Mouse (Mus musculus) kidney, embryonic 14.5 days (tissue): ENCODE data around the gene Gp5. TPM values are rescaled to one million over a fixed set of nuclear protein-coding genes. Genes with fewer than 3 reads are reported as not detected.

ENCODE experiments used
- ATAC-seq: fragments of 200-750 bp; cut with Nextera tagmentation; 2 replicates; pipeline ENCODE4 v1.8.0; 2017; ENCODE audit warnings: moderate number of reproducible peaks, mild to moderate bottlenecking, moderate TSS enrichment, moderate library complexity; ENCODE audit not compliant: low FRiP score, low TSS enrichment
- H3K27ac ChIP-seq: fragments of 300-500 bp; sonication (generic); 2 replicates; pipeline ENCODE4 v1.5.1; 2014; ENCODE audit warnings: low read depth, mild to moderate bottlenecking, low read length, moderate library complexity, mixed read lengths
- H3K27me3 ChIP-seq: fragments of 300-500 bp; sonication (generic); 2 replicates; pipeline ENCODE4 v1.6.1; 2014; ENCODE audit warnings: mild to moderate bottlenecking, low read length; ENCODE audit not compliant: control insufficient read depth, insufficient read depth
- H3K36me3 ChIP-seq: fragments of 300-500 bp; sonication (generic); 2 replicates; pipeline ENCODE4 v1.6.1; 2014; ENCODE audit warnings: low read length, mixed read lengths; ENCODE audit not compliant: control insufficient read depth, insufficient read depth
- H3K4me1 ChIP-seq: fragments of 300-500 bp; sonication (generic); 2 replicates; pipeline ENCODE4 v1.6.1; 2014; ENCODE audit warnings: low read length, mixed read lengths; ENCODE audit not compliant: control insufficient read depth, insufficient read depth
- H3K4me2 ChIP-seq: fragments of 300-500 bp; sonication (generic); replicated peaks from 2 replicates; pipeline ENCODE4 v1.6.1; 2014; ENCODE audit warnings: low read depth, mild to moderate bottlenecking, low read length
- H3K4me3 ChIP-seq: fragments of 300-500 bp; sonication (generic); 2 replicates; pipeline ENCODE4 v1.5.1; 2014; ENCODE audit warnings: mild to moderate bottlenecking, low read length
- H3K9ac ChIP-seq: fragments of 300-500 bp; sonication (generic); 2 replicates; pipeline ENCODE4 v1.6.1; 2014; ENCODE audit warnings: low read depth, mild to moderate bottlenecking, low read length, moderate library complexity
- H3K9me3 ChIP-seq: fragments of 300-500 bp; sonication (generic); 2 replicates; pipeline ENCODE4 v1.6.1; 2016; ENCODE audit warnings: low read length; ENCODE audit not compliant: control insufficient read depth
- WGBS: fragments of 180-500 bp; shearing (Covaris S2); extraction: QIAGEN DNeasy Blood & Tissue Kit; methylation state at CpG from one replicate; pipeline ENCODE4 v1.1.7; 2014; 5-methylcytosine and 5-hydroxymethylcytosine counted together
- polyA plus RNA-seq: library from polyadenylated mRNA; unstranded; fragments of >200 nt; fragmentation: Nextera tagmentation; extraction: Ambion mirVana; gene quantifications from 2 replicates; pipeline ENCODE4 v1.2.1, GENCODE M21; 2014

Gp5 gene
- polyA plus RNA-seq, 1 experiment from 2014 or later, result 0.55 TPM

DNA sequence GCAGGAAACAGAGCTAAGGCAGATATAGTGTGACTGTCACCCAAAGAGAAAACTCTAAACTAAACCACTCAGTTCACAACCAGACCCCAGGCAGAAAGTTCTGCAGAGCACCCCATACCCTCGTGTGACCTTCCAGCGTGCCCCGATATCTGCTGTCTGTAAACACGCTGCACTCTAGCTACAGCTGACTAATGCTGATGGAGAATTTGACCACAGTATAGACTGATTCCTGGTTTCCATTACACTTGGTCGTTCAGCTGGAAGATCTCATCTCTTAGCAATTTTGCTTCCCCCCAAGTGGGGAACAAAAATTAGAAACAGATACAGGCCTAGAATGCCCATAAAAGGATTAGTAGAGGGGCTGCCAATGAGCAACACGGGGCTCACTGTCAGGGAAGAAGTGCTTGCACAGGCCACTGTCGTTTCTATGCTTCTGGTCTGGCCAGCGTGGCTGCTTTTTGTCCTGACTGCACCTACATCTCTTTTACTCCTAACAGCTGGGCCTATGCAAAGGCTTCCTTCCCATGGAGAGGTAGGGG is 39.3 kb downstream of the Gp5 start:
- no peaks in the 10 kb centered on the region for H3K9me3 ChIP-seq
- H3K4me1 ChIP-seq, result no peaks in the 10 kb centered on the region
- H3K4me3 ChIP-seq, result no peak overlapping the region
- no peak overlapping the region for H3K27ac ChIP-seq
- WGBS, result 67% methylated on average over 8 of the region's 8 CpGs
- no peak overlapping the region for H3K9ac ChIP-seq
- H3K36me3 ChIP-seq, result no peaks in the 10 kb centered on the region
- H3K4me2 ChIP-seq, result no peak overlapping the region
- no peak for ATAC-seq
- no peaks in the 10 kb centered on the region for H3K27me3 ChIP-seq

DNA sequence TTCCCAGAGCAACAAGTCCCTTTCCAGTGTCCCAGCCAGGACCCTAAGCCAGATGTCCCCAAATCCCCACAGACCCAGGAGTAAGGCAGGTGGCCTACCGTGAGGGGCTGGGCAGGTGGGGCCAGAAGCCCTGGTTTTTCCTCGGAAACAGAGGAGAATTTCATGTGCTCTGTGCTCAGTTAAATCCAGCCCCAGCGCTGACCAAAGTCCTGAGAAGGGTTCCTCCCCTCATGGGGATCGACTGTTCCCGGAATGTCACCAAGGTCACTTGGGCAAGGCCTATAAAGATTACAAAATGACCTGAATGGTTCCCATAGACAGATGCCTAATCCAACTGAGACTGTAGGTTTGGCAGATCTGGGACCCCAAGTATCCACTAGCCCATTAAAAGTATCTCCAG is 43.2 kb downstream of the Gp5 start, which contains the start of gene Cpn2:
Gene Cpn2, minus strand, starts transcription at position 141 of the 400 bp plus-strand sequence.
- Histone ChIP-seq H3K27ac (no peak within 1 kb of the TSS), H3K9me3 (no peaks in the 10 kb centered on the region), H3K4me2 (no peak within 1 kb of the TSS), H3K27me3 (no peaks in the 10 kb centered on the region), H3K4me1 (no peaks in the 10 kb centered on the region), H3K9ac (no peak within 1 kb of the TSS), H3K36me3 (no peaks in the 10 kb centered on the region), H3K4me3 (no peak within 1 kb of the TSS)
- 72% methylated on average over 5 of the region's 5 CpGs for WGBS
- no peak for ATAC-seq

DNA sequence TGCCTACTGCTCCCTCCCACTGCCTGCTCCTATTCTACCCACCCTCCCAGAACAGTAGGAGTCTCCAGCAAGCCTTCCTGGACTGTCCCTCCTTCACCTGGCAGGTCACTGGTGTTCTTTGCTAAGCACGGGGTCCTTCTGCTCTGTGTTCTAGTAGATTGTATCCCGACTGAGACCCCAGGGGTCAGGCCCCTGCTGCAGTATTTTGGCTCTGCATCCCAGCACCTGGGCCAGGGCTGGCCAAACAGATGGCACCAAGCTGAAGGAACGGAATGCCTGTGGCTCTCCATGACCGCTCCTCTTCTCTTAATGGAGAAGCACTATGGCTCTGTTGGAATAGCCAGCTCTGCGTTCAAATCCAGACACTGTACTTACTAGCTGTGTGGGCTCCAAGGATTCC is 44.0 kb downstream of the Gp5 start:
- H3K4me1 ChIP-seq, result no peaks in the 10 kb centered on the region
- no peaks in the 10 kb centered on the region for H3K27me3 ChIP-seq

DNA sequence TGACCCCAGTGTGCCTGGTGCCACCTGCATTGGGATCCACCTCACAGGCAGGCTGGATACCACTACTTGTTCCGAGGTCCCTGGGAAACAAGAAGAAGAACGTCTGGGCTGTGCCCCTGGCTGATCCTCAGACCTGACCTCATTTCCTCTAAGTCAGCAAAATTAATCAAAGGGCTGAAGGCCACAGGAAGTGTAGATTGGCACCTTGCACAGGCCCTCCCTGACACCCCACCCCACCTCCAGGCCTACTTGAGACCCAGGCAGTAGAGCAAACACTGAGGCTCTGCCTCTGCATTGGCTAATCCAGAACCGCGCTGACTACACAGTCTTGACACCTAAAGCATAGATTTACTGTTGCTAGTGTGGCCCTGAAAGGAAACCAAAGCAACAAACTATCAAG is 45.0 kb downstream of the Gp5 start:
- Histone ChIP-seq H3K27ac (no peak overlapping the region), H3K4me1 (no peaks in the 10 kb centered on the region), H3K9me3 (no peaks in the 10 kb centered on the region), H3K9ac (no peak overlapping the region), H3K27me3 (no peaks in the 10 kb centered on the region), H3K36me3 (no peaks in the 10 kb centered on the region), H3K4me2 (no peak overlapping the region), H3K4me3 (no peak overlapping the region)
- no peak; the same call in 1 of the 2 replicates for ATAC-seq
- WGBS, result 46% methylated on average over 4 of the region's 4 CpGs

More for the DNA sequence above, 44.0 kb downstream of the Gp5 start:
- no peak overlapping the region for H3K9ac ChIP-seq
- H3K36me3 ChIP-seq, result no peaks in the 10 kb centered on the region
- H3K27ac ChIP-seq, result no peak overlapping the region
- H3K4me3 ChIP-seq, result no peak overlapping the region
- ATAC-seq, result no peak
- WGBS, result 88% methylated on average over 5 of the region's 5 CpGs
- H3K9me3 ChIP-seq, result no peaks in the 10 kb centered on the region
- H3K4me2 ChIP-seq, result no peak overlapping the region

DNA sequence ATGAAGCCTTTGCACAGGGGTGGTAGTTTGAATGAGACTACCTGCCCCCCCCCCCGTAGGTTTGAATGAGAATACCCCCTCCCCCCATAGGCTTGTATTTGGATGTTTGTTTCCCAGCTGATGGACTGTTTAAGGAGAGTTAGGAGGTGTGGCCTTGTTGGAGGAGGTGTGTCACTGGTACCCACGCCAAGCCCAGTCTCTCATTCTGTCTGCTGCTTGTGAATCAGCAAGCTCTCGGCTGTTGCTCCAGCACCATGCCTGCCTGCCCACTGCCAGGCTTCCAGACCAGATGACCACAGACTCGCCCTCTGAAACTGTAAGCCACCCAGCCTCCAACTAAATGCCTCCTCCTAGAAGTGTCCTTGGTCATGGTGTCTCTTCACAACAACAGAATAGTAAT is 47.4 kb downstream of the Gp5 start:
- no peak for ATAC-seq
- 64% methylated on average over 4 of the region's 4 CpGs for WGBS

DNA sequence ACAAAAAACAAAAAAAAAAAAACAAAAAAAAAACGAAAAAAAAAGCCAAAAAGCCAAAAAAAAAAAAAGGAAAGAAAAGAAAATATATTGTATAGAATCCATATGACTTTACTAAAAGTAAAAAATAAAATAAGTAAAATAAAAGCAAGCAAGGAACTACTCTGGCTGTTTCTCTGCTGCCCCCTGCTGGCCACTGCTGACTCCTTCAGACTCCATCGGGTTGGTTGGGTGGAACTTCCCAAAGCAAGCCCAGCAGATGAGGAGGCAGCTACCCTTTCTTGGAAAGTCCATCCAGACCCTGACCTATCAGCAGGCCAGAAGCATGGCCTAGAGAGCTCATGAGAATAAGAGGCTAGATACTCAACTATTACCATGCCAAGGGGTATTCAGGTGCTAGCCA is 47.9 kb downstream of the Gp5 start:
- WGBS, result 2% methylated on average over 2 of the region's 2 CpGs
- no peaks in the 10 kb centered on the region for H3K36me3 ChIP-seq
- H3K4me2 ChIP-seq, result no peak overlapping the region
- no peaks in the 10 kb centered on the region for H3K9me3 ChIP-seq
- no peak overlapping the region for H3K9ac ChIP-seq
- no peaks in the 10 kb centered on the region for H3K27me3 ChIP-seq
- no peak overlapping the region for H3K4me3 ChIP-seq
- no peak for ATAC-seq
- H3K4me1 ChIP-seq, result no peaks in the 10 kb centered on the region
- H3K27ac ChIP-seq, result no peak overlapping the region

More for the DNA sequence above, 47.4 kb downstream of the Gp5 start:
- no peak overlapping the region for H3K9ac ChIP-seq
- H3K9me3 ChIP-seq, result no peaks in the 10 kb centered on the region
- H3K4me2 ChIP-seq, result no peak overlapping the region
- H3K4me3 ChIP-seq, result no peak overlapping the region
- H3K27ac ChIP-seq, result no peak overlapping the region
- H3K4me1 ChIP-seq, result no peaks in the 10 kb centered on the region
- no peaks in the 10 kb centered on the region for H3K27me3 ChIP-seq
- no peaks in the 10 kb centered on the region for H3K36me3 ChIP-seq

DNA sequence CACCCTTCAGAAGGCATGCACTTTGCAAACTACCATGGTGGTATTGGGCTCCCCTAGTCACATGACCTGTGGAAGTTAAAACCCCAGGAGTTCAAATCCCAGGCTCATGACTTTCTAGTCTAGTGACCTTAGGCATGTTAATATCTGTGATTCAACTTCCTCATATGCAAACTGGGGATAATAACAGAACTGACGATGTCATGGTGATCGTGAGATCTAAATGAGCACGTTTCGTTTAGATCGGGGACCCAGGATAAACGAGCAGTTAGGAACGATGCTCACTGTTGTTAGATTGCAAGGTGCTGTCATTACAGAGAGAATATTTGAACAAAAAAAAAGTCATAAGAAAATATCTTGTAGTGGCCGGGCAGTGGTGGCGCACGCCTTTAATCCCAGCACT is 48.4 kb downstream of the Gp5 start:
- no peaks in the 10 kb centered on the region for H3K36me3 ChIP-seq
- no peak for ATAC-seq
- 89% methylated on average over 10 of the region's 10 CpGs for WGBS

DNA sequence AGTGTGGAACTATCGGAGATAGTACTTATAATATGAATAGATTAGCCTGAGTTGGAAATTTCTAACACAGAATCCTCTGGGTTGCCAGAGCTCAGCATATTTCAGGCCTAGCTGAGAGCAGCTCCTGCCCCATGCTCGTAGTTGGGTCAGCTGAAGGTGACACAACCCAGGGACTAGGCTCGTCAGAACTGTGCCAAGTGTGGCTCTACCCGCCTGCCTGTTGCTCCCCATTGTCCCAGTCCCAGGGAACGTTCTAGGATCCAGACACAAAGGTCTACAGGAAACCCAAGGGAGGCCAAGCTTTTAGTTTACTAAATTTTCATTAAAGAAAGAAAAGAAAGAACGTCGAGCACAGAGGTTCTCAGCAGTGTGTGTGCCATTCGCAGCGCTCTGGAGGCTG is 49.2 kb downstream of the Gp5 start:
- H3K27ac ChIP-seq, result no peak overlapping the region
- H3K4me1 ChIP-seq, result no peaks in the 10 kb centered on the region
- no peak overlapping the region for H3K4me3 ChIP-seq
- no peaks in the 10 kb centered on the region for H3K27me3 ChIP-seq
- no peak for ATAC-seq
- H3K9ac ChIP-seq, result no peak overlapping the region
- H3K36me3 ChIP-seq, result no peaks in the 10 kb centered on the region
- no peaks in the 10 kb centered on the region for H3K9me3 ChIP-seq
- 91% methylated on average over 9 of the region's 9 CpGs for WGBS
- no peak overlapping the region for H3K4me2 ChIP-seq

More for the DNA sequence above, 48.4 kb downstream of the Gp5 start:
- no peak overlapping the region for H3K4me3 ChIP-seq
- no peaks in the 10 kb centered on the region for H3K4me1 ChIP-seq
- no peak overlapping the region for H3K27ac ChIP-seq
- H3K9ac ChIP-seq, result no peak overlapping the region
- no peak overlapping the region for H3K4me2 ChIP-seq
- H3K27me3 ChIP-seq, result no peaks in the 10 kb centered on the region
- no peaks in the 10 kb centered on the region for H3K9me3 ChIP-seq

DNA sequence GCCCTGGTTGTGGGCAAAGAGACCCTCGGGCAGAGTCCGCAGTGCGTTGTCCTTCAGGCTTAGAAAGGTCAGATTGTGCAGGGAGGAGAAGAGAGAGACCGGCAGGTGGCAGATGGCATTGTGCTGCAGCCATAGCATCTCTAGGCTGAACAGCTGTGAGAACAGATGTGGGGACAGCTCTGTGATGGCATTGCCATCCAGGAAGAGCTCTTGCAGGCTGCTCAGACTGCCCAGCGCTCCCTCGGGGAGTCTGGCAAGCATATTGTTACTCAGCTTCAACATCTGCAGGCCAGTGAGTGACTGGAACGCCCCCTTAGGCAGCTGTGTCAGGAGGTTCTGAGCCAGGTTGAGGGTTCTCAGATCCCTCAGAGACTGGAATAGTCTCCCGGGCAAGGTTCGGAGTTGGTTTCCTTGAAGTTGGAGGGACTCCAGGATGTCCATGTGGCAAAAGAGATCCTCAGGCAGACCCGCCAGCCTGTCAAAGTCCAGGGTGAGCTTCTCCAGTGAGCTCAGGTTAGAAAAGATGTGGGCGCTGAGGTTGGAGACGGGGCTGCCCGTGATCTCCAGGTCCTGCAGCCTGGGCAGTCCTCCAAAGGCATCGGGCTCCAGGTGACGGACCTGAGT is 50.5 kb downstream of the Gp5 start:
- H3K36me3 ChIP-seq, result no peaks in the 10 kb centered on the region
- H3K9ac ChIP-seq, result no peak overlapping the region
- no peak overlapping the region for H3K4me3 ChIP-seq
- no peaks in the 10 kb centered on the region for H3K4me1 ChIP-seq
- no peaks in the 10 kb centered on the region for H3K27me3 ChIP-seq
- WGBS, result 90% methylated on average over 15 of the region's 15 CpGs
- H3K27ac ChIP-seq, result no peak overlapping the region
- no peak overlapping the region for H3K4me2 ChIP-seq
- ATAC-seq, result no peak
- no peaks in the 10 kb centered on the region for H3K9me3 ChIP-seq
